Mouse (Mus musculus) kidney, adult 2 months (tissue): ENCODE measurements around the gene Lgals8. TPM values are rescaled to one million over a fixed set of nuclear protein-coding genes. Genes with fewer than 3 reads are reported as not detected.

Source experiments
- DNase-seq: peaks from one replicate; pipeline ENCODE4 v3.0.0; 2021
- H3K27ac ChIP-seq: fragments of 200-500 bp; 2 replicates; pipeline ENCODE4 v1.5.1; 2012; ENCODE audit warnings: low read depth, low read length, control low read depth, inconsistent platforms; ENCODE audit not compliant: insufficient read depth
- H3K27me3 ChIP-seq: fragments of 200-500 bp; replicated peaks from 2 replicates; pipeline ENCODE4 v1.6.1; 2012; ENCODE audit warnings: mild to moderate bottlenecking, moderate library complexity, low read length, inconsistent platforms; ENCODE audit not compliant: control insufficient read depth, insufficient read depth
- H3K36me3 ChIP-seq: fragments of 200-500 bp; 2 replicates; pipeline ENCODE4 v1.6.1; 2012; ENCODE audit warnings: mild to moderate bottlenecking, moderate library complexity, low read length, inconsistent platforms; ENCODE audit not compliant: control insufficient read depth, insufficient read depth
- H3K4me1 ChIP-seq: fragments of 200-500 bp; 2 replicates; pipeline ENCODE4 v1.6.1; 2011; ENCODE audit warnings: low read length; ENCODE audit not compliant: control insufficient read depth, insufficient read depth
- H3K4me3 ChIP-seq: fragments of 200-500 bp; 2 replicates; pipeline ENCODE4 v1.5.1; 2011; ENCODE audit warnings: mild to moderate bottlenecking, low read depth, low read length, control low read depth; ENCODE audit not compliant: insufficient read depth
- CTCF ChIP-seq: fragments of 200-500 bp; conservative IDR thresholded peaks from 2 replicates; pipeline ENCODE4 v1.5.1; 2011; ENCODE audit warnings: low read depth, mild to moderate bottlenecking, control low read depth, low read length, moderate library complexity, mixed read lengths; ENCODE audit not compliant: insufficient read depth, insufficient read length
- POLR2A ChIP-seq: fragments of 200-500 bp; IDR thresholded peaks from one replicate; pipeline ENCODE4 v1.6.1; 2011; ENCODE audit warnings: low read depth, low read length, control low read depth
- WGBS: fragments of 180-500 bp; shearing (Covaris S2); methylation state at CpG from one replicate; pipeline ENCODE4 v1.1.7; 2018; 5-methylcytosine and 5-hydroxymethylcytosine counted together
- polyA plus RNA-seq: library from polyadenylated mRNA; depleted of rRNA; stranded (reverse); fragments of >200 nt; gene quantifications from 2 replicates; pipeline ENCODE4 v1.2.3, GENCODE M21; 2012

Gene Lgals8
- polyA plus RNA-seq, 1 experiment = 40.3 TPM

DNA sequence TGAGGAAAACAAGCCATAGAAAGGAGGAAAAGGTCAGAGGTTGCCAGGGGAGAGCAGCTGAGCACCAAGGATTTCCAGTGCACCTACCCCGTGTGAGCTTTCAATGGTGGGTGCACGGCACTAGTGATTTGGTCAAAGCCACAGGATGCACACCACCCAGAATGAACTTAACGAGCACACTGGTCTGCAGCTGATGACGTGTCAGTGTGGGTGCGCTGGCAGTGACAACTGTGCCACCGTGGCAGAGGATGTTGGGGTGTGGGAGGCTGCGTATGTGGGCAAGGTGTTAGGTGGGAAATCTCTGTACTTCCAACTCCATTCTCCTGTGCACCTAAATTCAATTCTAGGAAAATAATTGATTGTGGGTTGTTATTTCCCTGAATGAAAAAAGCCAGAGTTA is 34.4 kb upstream of the Lgals8 start:
- no peak for DNase-seq
- Histone ChIP-seq H3K4me3 (no peak overlapping the region), H3K27ac (no peak overlapping the region), H3K4me1 (no peaks in the 10 kb centered on the region), H3K36me3 (no peaks in the 10 kb centered on the region), H3K27me3 (no peaks in the 10 kb centered on the region)
- 89% methylated on average over 7 of the region's 7 CpGs for WGBS
- TF ChIP-seq CTCF (no peak), POLR2A (no peak)

- Histone ChIP-seq H3K4me3 (no peak overlapping the region), H3K27me3 (no peaks in the 10 kb centered on the region), H3K36me3 (no peaks in the 10 kb centered on the region), H3K27ac (no peak overlapping the region), H3K4me1 (no peaks in the 10 kb centered on the region)
- DNase-seq = no peak
- TF ChIP-seq CTCF = no peak
- no peak for TF ChIP-seq POLR2A
- 67% methylated on average over 8 of the region's 8 CpGs for WGBS
These were observed 33.1 kb upstream of the Lgals8 start for GRCm38 (mm10) chr13:12497809-12498208.

- DNase-seq = peak; percentile 14
- Histone ChIP-seq H3K4me3 (no peak overlapping the region), H3K36me3 (no peaks in the 10 kb centered on the region), H3K4me1 (no peaks in the 10 kb centered on the region), H3K27me3 (no peaks in the 10 kb centered on the region), H3K27ac (no peak overlapping the region)
- no peak for TF ChIP-seq CTCF
- TF ChIP-seq POLR2A = no peak
- WGBS = 85% methylated on average over 9 of the region's 9 CpGs
These were observed 30.0 kb upstream of the Lgals8 start for GRCm38 (mm10) chr13:12494750-12495149.

GRCm38 (mm10) chr13:12492515-12492914 is 27.8 kb upstream of the Lgals8 start:
- Histone ChIP-seq H3K4me1 (no peaks in the 10 kb centered on the region), H3K27me3 (no peaks in the 10 kb centered on the region; the same call in 1 of the 2 replicates), H3K36me3 (no peaks in the 10 kb centered on the region), H3K4me3 (no peak overlapping the region), H3K27ac (no peak overlapping the region)
- 97% methylated on average over 3 of the region's 3 CpGs for WGBS
- DNase-seq = no peak
- TF ChIP-seq CTCF (no peak), POLR2A (no peak)

GRCm38 (mm10) chr13:12485640-12486039 is 20.9 kb upstream of the Lgals8 start:
- TF ChIP-seq CTCF (no peak), POLR2A (no peak)
- no peaks in the 10 kb centered on the region for H3K36me3 ChIP-seq
- no peak overlapping the region for H3K4me3 ChIP-seq
- DNase-seq = no peak
- H3K4me1 ChIP-seq = 0 out of 2 replicates have a peak, but pooled peaks cover 2% of the 10 kb centered on the region
- peak overlapping the region; percentile 55; the same call in 1 of the 2 replicates for H3K27ac ChIP-seq
- 67% methylated on average over 7 of the region's 7 CpGs for WGBS
- no peaks in the 10 kb centered on the region; the same call in 1 of the 2 replicates for H3K27me3 ChIP-seq

DNA sequence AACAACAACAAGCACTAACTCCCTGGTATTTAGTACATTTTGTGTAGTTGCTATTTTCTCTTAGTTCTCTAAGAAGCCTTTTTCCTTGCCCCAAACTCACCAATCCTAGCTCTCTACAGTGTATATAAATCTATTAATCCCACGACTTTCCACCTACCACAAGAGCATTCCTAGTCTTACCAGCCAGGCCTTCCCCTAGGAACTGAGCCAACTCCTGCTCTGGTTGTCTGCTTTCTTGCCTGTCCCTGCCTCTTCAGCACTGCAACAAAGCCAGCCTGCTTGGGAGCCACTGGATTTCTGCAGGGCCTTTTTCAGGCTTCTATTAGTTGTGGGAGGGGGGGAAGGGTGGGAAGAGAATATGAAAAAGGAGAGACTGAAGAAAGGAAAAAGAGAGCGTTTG is 20.5 kb upstream of the Lgals8 start:
- 68% methylated on average over 2 of the region's 2 CpGs for WGBS
- Histone ChIP-seq H3K27me3 (no peaks in the 10 kb centered on the region; the same call in 1 of the 2 replicates), H3K4me3 (no peak overlapping the region), H3K27ac (no peak overlapping the region), H3K4me1 (0 out of 2 replicates have a peak, but pooled peaks cover 2% of the 10 kb centered on the region), H3K36me3 (no peaks in the 10 kb centered on the region)
- no peak for DNase-seq
- TF ChIP-seq POLR2A (no peak), CTCF (no peak)

DNA sequence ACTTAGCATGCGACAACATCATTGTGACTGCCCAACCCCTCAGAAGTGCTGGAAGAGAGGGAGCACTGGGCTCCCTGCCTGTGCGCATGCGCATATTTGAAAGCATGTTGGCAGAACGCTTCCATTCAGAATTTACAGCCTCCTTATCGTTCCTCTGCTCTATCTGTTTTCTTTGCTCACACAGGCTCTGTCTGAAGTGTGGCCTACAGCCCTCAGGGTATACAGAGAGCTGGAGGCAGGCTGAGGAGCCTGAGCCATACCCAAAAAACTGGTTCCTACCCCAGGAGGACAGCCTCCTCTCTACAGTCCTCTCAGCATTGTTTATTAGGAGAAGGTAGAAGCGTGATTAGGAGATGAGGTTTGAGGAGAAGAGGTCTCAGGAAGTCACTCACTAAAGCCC is 15.1 kb upstream of the Lgals8 start:
- WGBS = 68% methylated on average over 6 of the region's 6 CpGs
- peak; percentile 12 for DNase-seq
- TF ChIP-seq POLR2A (no peak), CTCF (no peak)
- Histone ChIP-seq H3K27me3 (no peaks in the 10 kb centered on the region), H3K36me3 (no peaks in the 10 kb centered on the region), H3K4me3 (no peak overlapping the region), H3K27ac (no peak overlapping the region), H3K4me1 (peaks cover 5% of the 10 kb centered on the region; the same call in 1 of the 2 replicates)

- Histone ChIP-seq H3K36me3 (no peaks in the 10 kb centered on the region), H3K27ac (peak overlapping the region; percentile 53; the same call in 1 of the 2 replicates)
- WGBS = 35% methylated on average over 15 of the region's 15 CpGs
These were observed 13.6 kb upstream of the Lgals8 start for GRCm38 (mm10) chr13:12478301-12478700.

More at GRCm38 (mm10) chr13:12478301-12478700, 13.6 kb upstream of the Lgals8 start:
- H3K27me3 ChIP-seq = no peaks in the 10 kb centered on the region
- H3K4me1 ChIP-seq = peaks cover 5% of the 10 kb centered on the region; the same call in 1 of the 2 replicates
- H3K4me3 ChIP-seq = no peak overlapping the region
- no peak for TF ChIP-seq CTCF
- TF ChIP-seq POLR2A = no peak
- DNase-seq = peak; percentile 94
